Mouse (Mus musculus) small intestine, adult 2 months (tissue): ENCODE results near the gene Hoxc4.

ENCODE experiments used
- CTCF ChIP-seq: fragments of 200-500 bp; IDR thresholded peaks from 2 replicates; pipeline ENCODE4 v1.5.1; 2012; ENCODE audit warnings: low read depth, mild to moderate bottlenecking, control low read depth, inconsistent platforms, low read length, moderate library complexity, mixed read lengths; ENCODE audit not compliant: insufficient replicate concordance, insufficient read length; ENCODE audit errors: extremely low read depth
- POLR2A ChIP-seq: fragments of 200-500 bp; IDR thresholded peaks from 2 replicates; pipeline ENCODE4 v1.6.1; 2012; ENCODE audit warnings: low read depth, mild to moderate bottlenecking, control low read depth, inconsistent platforms, low read length, moderate library complexity

DNA sequence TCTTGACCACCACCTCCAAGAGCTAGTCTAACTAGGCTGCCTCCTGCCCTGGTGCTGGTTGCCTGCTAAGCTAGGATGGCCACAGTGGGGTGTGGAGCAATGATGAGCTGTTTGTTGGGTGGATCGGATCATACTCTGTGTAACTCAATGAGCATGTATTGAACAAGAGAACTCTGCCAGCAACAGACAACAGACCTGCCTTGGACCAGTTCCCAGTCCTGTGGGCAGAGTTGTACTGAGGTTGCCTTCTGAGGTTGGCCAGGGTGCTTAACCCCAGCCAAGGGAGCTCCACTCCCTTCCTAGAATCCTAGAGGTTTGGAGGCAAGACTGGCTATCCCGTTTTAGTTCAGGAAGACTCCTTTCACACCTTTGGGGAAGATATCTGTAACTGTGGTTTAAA, 37.7 kb downstream of the Hoxc4 start:
- no peak for TF ChIP-seq POLR2A
- TF ChIP-seq CTCF: no peak
